Mouse (Mus musculus) layer of hippocampus, adult 6 months (tissue): Measurements from ENCODE around the gene Morn2. TPM values are rescaled to one million over a fixed set of nuclear protein-coding genes. Genes with fewer than 3 reads are reported as not detected.

Source experiments
- long read RNA-seq, 2 experiments: library from polyadenylated mRNA; unstranded; transcript quantifications; one replicate each; pipeline ENCODE4 v2.0.0; 2019 to 2020
- polyA plus RNA-seq: library from polyadenylated mRNA; unstranded; fragments of <200 nt; fragmentation: Nextera tagmentation; gene quantifications from 2 replicates; pipeline ENCODE4 v1.2.3, GENCODE M21; 2021

The Morn2 gene
- polyA plus RNA-seq = 56.0 and 68.9 TPM in 2 replicates
- long read RNA-seq, experiment 1, transcript Morn2-202 (5 exons, 656 nt) = major isoform, 16 of 18 reads
- long read RNA-seq, experiment 1, partial matches to known transcripts = 0 of 18 reads
- long read RNA-seq, experiment 1, other reads (novel, unspliced or antisense) = 2 of 18 reads
- long read RNA-seq, experiment 2, partial matches to known transcripts = 0 of 2 reads
- long read RNA-seq, experiment 2, other reads (novel, unspliced or antisense) = 0 of 2 reads

GRCm38 (mm10) chr17:80290074-80290657 lies at the start of gene Morn2, which contains the start of gene Dhx57:
Gene Morn2, plus strand, starts transcription at chr17:80290203.
Gene Dhx57, minus strand, starts transcription at chr17:80290476.

DNA sequence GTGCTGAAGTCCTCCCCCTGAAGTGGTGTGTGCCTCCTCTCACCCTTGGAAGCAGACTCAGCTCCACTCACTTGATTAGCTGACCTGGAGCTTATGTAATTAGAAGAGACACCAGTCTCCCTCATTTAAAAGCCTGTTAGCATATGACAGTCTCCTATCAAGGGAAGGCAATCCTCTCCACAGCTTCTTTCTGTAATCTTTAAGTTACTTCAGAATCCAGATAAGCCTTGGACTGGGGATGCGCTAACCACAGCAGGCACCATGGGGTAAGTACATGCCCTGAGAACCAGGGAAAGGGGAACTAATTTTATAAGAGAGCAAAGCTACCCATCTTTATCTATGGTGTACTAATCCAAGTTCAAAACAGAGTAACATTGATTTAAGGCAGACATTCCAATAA lies 17.2 kb downstream of the Morn2 start, which contains the start of gene Arhgef33:
Gene Arhgef33 (plus strand): TSS at position 157 of the 400 bp plus-strand sequence.

Other genes with a start within 250 kb of the Morn2 start
- gene Hnrnpll, start 227.9 kb upstream of the Morn2 start, polyA plus RNA-seq = 24.5 and 26.9 TPM in 2 replicates
- gene Galm, start 162.7 kb upstream of the Morn2 start, polyA plus RNA-seq = 1.6 and 3.6 TPM in 2 replicates
- 26.5 and 26.9 TPM in 2 replicates for gene Srsf7, start 82.9 kb upstream of the Morn2 start, polyA plus RNA-seq
- gene Ttc39d, start 82.7 kb upstream of the Morn2 start, polyA plus RNA-seq = 0.20 and 0.26 TPM in 2 replicates
- 9.4 and 12.4 TPM in 2 replicates for gene Gemin6, start 65.8 kb upstream of the Morn2 start, polyA plus RNA-seq
- gene Dhx57, start 273 bp downstream of the Morn2 start, polyA plus RNA-seq = 4.7 and 5.5 TPM in 2 replicates
- gene Arhgef33, start 17.2 kb downstream of the Morn2 start, polyA plus RNA-seq = 1.1 and 1.2 TPM in 2 replicates
- gene Gm10190, start 83.3 kb downstream of the Morn2 start, polyA plus RNA-seq = 1.0 TPM in 1 of 2 replicates, not detected in the other
- 3.1 TPM in 2 replicates for gene Sos1, start 190.2 kb downstream of the Morn2 start, polyA plus RNA-seq